Mouse (Mus musculus) hindbrain, embryonic 14.5 days (tissue): ENCODE measurements around the gene Pgs1. TPM values are rescaled to one million over a fixed set of nuclear protein-coding genes. Genes with fewer than 3 reads are reported as not detected.
A peak's percentile ranks its signal among the peaks of the same experiment; 100 is the strongest.

Source experiments
- ATAC-seq: fragments of 200-750 bp; cut with Nextera tagmentation; 2 replicates; pipeline ENCODE4 v1.8.0; 2017; ENCODE audit warnings: moderate number of reproducible peaks, mild to moderate bottlenecking, moderate TSS enrichment, moderate library complexity; ENCODE audit not compliant: low FRiP score
- DNase-seq: peaks from one replicate; pipeline ENCODE4 v3.0.0-alpha.2; 2015; ENCODE audit warnings: low spot score
- H3K27ac ChIP-seq: fragments of 300-500 bp; sonication (generic); 2 replicates; pipeline ENCODE4 v1.5.1; 2014; ENCODE audit warnings: mild to moderate bottlenecking, moderate library complexity
- H3K27me3 ChIP-seq: fragments of 300-500 bp; sonication (generic); 2 replicates; pipeline ENCODE4 v1.6.1; 2014; ENCODE audit warnings: mild to moderate bottlenecking, low read length, mixed read lengths; ENCODE audit not compliant: control insufficient read depth, insufficient read depth
- H3K36me3 ChIP-seq: fragments of 300-500 bp; sonication (generic); replicated peaks from 2 replicates; pipeline ENCODE4 v1.6.1; 2014; ENCODE audit not compliant: control insufficient read depth, insufficient read depth
- H3K4me1 ChIP-seq: fragments of 300-500 bp; sonication (generic); replicated peaks from 2 replicates; pipeline ENCODE4 v1.6.1; 2014; ENCODE audit warnings: antibody characterized with exemption, low read length, mixed read lengths; ENCODE audit not compliant: control insufficient read depth, insufficient read depth
- H3K4me2 ChIP-seq: fragments of 300-500 bp; sonication (generic); replicated peaks from 2 replicates; pipeline ENCODE4 v1.6.1; 2014; ENCODE audit warnings: mild to moderate bottlenecking, moderate library complexity
- H3K4me3 ChIP-seq: fragments of 300-500 bp; sonication (generic); replicated peaks from 2 replicates; pipeline ENCODE4 v1.5.1; 2014; ENCODE audit warnings: mild to moderate bottlenecking, low read length
- H3K9ac ChIP-seq: fragments of 300-500 bp; sonication (generic); 2 replicates; pipeline ENCODE4 v1.6.1; 2014
- H3K9me3 ChIP-seq: fragments of 300-500 bp; sonication (generic); 2 replicates; pipeline ENCODE4 v1.6.1; 2016; ENCODE audit warnings: low read length; ENCODE audit not compliant: control insufficient read depth
- WGBS: fragments of 180-500 bp; shearing (Covaris S2); extraction: QIAGEN DNeasy Blood & Tissue Kit; methylation state at CpG from one replicate; pipeline ENCODE4 v1.1.7; 2014; 5-methylcytosine and 5-hydroxymethylcytosine counted together
- polyA plus RNA-seq: library from polyadenylated mRNA; unstranded; fragments of >200 nt; fragmentation: Nextera tagmentation; extraction: Ambion mirVana; gene quantifications from 2 replicates; pipeline ENCODE4 v1.2.1, GENCODE M21; 2014

The Pgs1 gene
- polyA plus RNA-seq, 1 experiment from 2014 or later = 48.1 TPM

DNA sequence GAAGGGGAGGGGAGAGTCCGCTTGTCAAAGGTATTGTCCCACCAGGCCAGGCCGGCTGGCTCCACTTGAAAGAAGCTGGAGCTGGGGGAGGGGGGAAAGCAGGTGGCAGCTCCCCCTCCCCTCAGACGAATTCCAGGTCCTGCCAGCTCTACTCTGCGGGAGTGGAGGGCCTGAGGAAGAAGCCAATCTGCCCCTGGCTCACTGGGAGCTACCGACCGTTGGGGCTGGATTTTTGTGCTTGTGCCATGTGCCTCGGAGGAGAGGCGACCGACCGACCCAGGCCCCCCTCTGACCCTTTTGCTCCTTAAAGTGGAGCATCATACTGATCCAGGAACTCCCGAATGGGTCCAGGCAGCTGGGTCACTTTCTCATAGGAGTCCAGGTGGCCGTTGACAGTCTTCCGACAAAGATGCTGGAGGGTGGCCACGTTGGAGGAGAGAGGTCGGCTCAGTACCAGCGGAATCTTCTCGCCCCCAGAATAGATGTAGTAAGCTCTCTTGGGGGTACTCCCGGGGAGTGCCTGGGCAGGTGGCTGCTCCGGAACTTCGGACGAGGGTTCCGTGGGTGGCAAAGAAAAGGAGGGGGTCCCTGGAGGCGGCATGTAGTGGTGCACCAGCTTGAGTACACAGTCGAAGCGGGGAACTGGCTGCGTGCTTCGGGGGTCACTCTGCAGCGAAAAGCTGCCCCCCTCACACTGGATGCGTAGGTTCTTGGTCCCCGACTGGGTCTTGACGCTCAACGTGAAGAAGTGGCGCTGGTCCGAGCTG is 18.7 kb upstream of the Pgs1 start:
- WGBS = 4% methylated on average over 34 of the region's 34 CpGs
- Histone ChIP-seq H3K4me3 (peak overlapping the region; percentile 49), H3K4me2 (peak overlapping the region; percentile 80), H3K9me3 (no peaks in the 10 kb centered on the region), H3K9ac (peak overlapping the region; percentile 68), H3K36me3 (no peaks in the 10 kb centered on the region), H3K27ac (no peak overlapping the region), H3K27me3 (peaks cover 28% of the 10 kb centered on the region), H3K4me1 (peaks cover 52% of the 10 kb centered on the region)
- ATAC-seq (no peak), DNase-seq (no peak)

DNA sequence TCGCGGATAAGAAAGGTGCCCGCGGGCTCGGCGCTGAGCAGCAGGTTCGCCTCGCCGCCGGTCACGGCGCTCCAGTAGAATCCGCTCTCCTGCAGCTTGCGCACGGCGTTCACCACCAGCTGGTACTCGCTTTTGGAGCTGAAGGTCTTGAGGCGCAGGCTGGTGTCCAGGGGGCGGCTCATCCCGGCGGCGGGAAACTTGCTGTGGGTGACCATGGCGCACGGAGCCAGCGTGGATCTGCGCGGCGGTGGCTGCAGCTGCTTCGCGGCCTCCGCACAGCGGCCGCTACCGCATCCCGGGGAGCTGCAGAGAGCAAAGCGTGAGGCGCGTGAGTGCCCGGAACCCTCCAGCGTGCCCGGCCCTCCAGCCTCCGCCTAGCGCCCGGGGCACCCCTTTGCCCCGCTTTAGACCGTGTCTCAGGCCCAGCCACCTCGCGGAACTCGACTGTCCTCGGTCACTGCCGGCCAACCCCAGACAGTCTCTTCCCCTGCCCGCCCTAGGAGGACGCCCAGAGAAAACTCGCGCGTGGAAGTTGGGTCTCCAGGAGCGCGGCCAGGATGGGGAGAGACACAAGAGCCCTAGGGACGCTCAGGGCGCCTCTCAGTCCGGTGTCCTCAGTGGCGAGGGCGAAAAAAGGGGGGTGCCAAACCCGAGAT is 17.9 kb upstream of the Pgs1 start:
- no peaks in the 10 kb centered on the region for H3K9me3 ChIP-seq
- peak overlapping the region; percentile 68 for H3K9ac ChIP-seq
- H3K27ac ChIP-seq = peak overlapping the region; percentile 76; the same call in 1 of the 2 replicates
- H3K4me2 ChIP-seq = peak overlapping the region; percentile 80
- peaks cover 45% of the 10 kb centered on the region for H3K4me1 ChIP-seq
- DNase-seq (no peak), ATAC-seq (no peak)
- H3K27me3 ChIP-seq = peaks cover 28% of the 10 kb centered on the region
- H3K36me3 ChIP-seq = no peaks in the 10 kb centered on the region
- peak overlapping the region; percentile 49 for H3K4me3 ChIP-seq
- under 1% methylated on average over 64 of the region's 64 CpGs for WGBS

DNA sequence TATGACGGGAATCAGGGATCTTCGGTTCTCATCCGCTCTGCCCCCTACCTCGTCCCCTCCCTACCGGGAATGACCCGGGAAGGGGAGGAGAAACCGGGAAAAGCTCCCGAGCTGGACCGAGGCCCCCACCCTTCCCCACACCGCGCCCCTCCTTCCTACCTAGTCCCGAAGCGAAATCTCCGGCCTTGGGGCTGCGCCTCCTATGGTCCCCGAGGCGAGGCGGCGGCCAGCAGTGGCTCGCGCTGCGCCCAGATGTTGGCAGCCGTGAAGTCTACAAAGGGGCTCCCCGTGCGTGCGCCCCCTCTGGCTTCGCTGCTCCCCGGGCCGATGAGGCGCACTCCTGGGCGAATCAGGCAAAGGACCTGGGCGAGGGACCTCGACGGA is 17.4 kb upstream of the Pgs1 start:
- peaks cover 40% of the 10 kb centered on the region for H3K4me1 ChIP-seq
- H3K27ac ChIP-seq = peak overlapping the region; percentile 76
- peaks cover 28% of the 10 kb centered on the region for H3K27me3 ChIP-seq
- H3K36me3 ChIP-seq = no peaks in the 10 kb centered on the region
- DNase-seq (peak; percentile 51), ATAC-seq (peak; percentile 38)
- H3K4me2 ChIP-seq = peak overlapping the region; percentile 80
- peak overlapping the region; percentile 68 for H3K9ac ChIP-seq
- no peaks in the 10 kb centered on the region for H3K9me3 ChIP-seq
- peak overlapping the region; percentile 49 for H3K4me3 ChIP-seq
- under 1% methylated on average over 31 of the region's 34 CpGs for WGBS

DNA sequence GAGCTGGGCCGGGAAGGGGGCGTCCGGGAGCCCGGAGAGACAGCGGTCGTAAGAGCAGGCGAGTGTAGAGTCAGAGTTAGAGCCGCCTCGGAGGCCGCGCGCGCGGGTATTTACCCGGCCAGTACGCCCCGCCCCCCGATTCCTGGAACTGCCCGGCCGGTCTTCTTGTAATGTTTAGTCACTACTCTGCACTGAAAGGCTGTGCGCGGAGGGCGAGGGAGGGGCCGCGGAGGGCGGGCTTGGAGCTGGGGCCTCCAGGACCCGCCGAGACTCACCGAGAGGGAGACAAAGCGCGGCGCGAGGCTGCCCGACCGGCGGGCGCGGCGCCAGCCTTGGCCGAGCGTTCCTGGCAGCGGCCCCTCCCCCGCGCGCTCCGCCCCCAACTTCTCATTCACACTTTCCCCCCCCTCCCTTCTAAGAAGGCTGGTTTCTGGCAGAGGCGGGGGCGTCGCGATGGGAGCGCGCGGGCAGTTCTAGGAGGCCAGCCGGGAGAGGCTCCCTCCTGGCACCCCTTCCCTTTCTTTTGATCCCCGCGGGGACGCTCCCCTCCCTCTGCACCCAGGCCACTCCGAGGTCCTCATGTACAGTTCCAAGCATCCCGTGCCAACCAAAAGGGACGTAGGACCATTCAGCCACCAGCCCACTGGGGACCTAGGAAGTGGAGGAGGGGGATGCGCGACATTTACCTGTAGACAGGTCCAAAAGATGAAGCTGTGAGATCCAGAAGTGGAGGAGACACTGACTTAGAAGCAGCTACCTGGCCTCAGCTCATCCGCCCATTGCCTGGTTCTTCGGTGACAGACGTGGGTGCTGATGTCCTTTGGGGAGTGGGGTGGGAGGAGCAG is 16.8 kb upstream of the Pgs1 start:
- Histone ChIP-seq H3K9ac (peak overlapping the region; percentile 68), H3K4me2 (peak overlapping the region; percentile 80), H3K36me3 (no peaks in the 10 kb centered on the region), H3K9me3 (no peaks in the 10 kb centered on the region), H3K4me3 (peak overlapping the region; percentile 49), H3K4me1 (peaks cover 34% of the 10 kb centered on the region), H3K27me3 (peaks cover 28% of the 10 kb centered on the region), H3K27ac (peak overlapping the region; percentile 76)
- DNase-seq = peak; percentile 87
- ATAC-seq = peak; percentile 92
- WGBS = 0% methylated on average over 42 of the region's 65 CpGs

DNA sequence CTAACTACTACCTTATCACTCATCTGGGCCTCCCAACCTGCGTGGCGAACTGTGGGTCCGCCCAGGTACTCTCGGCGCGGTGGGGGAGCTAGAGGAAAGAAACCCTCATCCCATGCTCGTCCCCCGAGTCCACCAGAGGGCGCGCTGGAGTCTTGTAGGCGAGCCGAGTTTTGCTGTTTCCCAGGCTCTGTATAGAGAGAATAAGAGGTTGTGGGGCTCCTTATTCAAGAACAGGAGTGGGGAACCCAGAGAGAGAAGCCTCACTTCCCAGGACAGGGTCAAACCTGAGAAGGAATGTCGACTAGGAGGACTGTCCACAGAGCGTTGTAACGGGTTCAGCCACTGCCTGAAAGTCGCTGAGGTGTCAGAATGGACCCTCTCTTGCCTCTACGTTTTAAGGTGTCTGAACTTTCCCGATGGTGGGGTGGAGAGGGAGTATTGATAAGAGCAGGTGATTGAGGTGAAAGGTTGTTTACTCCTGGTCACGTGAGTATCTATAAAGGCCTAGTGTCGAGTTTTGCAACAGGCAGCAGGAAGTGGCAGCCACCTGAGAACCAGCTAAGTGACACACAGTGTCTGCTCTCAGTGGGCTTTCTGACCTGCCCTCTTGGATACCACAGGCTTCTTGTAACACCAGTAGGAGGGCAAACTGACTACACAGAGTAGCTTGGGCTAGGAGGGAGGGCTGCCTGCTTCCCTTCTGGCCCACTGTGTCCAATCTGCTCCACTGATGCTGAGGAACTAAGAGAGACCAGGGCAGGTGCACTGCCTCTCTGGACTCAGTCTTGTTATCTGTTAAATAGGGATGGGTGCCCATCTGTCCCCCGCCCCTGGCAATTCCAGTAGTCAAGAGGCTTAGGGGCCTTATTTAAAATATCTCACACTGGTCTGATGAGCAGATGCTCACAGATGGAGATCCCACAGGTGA is 15.9 kb upstream of the Pgs1 start, which contains the start of gene Socs3:
Gene Socs3 (minus strand): TSS at position 103 of the 928 bp plus-strand sequence.
- H3K4me3 ChIP-seq = peak within 1 kb of the TSS; percentile 49
- H3K9ac ChIP-seq = peak within 1 kb of the TSS; percentile 68
- H3K4me2 ChIP-seq = peak within 1 kb of the TSS; percentile 80
- peak within 1 kb of the TSS; percentile 76 for H3K27ac ChIP-seq
- H3K27me3 ChIP-seq = peaks cover 28% of the 10 kb centered on the region
- ATAC-seq (peak; percentile 17; the same call in 1 of the 2 replicates), DNase-seq (peak; percentile 93)
- H3K9me3 ChIP-seq = no peaks in the 10 kb centered on the region
- H3K4me1 ChIP-seq = peaks cover 33% of the 10 kb centered on the region
- no peaks in the 10 kb centered on the region for H3K36me3 ChIP-seq
- WGBS = 11% methylated on average over 21 of the region's 21 CpGs

DNA sequence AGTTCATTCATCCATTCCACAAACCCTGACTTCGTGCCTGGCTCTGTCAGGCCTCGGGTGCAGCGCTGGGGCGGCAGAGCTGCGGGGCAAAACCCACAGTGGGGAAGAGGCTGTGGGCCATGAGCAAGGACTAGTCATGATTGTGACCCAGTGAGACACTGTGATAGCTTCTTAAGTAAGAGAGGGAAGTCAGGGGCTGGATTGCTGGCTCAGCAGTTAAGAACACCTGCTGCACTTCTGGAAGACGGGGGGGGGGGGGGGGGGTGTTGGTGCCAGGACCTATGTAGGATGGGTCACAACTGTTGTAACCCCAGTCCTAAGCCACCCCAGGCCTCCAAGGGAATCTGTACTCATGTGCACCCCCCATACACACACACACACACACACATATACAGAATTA is 15.0 kb upstream of the Pgs1 start:
- Histone ChIP-seq H3K27me3 (peaks cover 19% of the 10 kb centered on the region), H3K36me3 (no peaks in the 10 kb centered on the region), H3K4me1 (peaks cover 38% of the 10 kb centered on the region), H3K27ac (no peak overlapping the region), H3K9ac (no peak overlapping the region), H3K4me2 (no peak overlapping the region), H3K4me3 (no peak overlapping the region), H3K9me3 (no peaks in the 10 kb centered on the region)
- DNase-seq (no peak), ATAC-seq (no peak)
- 60% methylated on average over 6 of the region's 6 CpGs for WGBS

DNA sequence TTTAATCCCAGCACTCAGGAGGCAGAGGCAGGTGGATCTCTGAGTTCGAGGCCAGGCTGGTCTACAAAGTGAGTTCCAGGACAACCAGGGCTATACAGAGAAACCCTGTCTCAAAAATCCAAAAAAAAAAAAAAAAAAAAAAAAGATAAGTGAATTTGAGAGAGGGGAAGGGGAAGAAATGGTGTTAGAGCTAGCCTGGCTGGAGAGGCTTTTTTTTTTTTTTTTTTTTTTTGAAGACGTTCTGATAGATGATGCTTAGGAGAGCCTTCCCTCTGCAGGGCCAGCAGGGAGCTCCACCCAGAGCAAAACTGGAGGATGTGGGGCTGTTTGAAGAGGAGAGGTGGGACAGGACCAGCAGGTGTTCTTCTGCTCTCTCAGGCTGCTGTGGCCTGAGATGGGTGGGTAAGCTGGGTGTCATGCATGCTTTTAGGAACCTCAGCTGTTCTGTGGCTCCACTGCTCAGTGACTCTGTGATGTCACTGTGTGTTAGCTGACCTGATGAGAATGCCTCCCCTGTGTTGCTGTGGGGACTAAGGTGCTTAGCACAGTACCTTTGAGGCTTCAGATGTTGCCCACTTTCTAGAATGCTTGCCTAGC is 14.3 kb upstream of the Pgs1 start:
- no peaks in the 10 kb centered on the region for H3K9me3 ChIP-seq
- H3K36me3 ChIP-seq = no peaks in the 10 kb centered on the region
- peaks cover 13% of the 10 kb centered on the region for H3K27me3 ChIP-seq
- no peak overlapping the region for H3K27ac ChIP-seq
- 48% methylated on average over 2 of the region's 2 CpGs for WGBS
- H3K9ac ChIP-seq = no peak overlapping the region
- peaks cover 44% of the 10 kb centered on the region for H3K4me1 ChIP-seq
- H3K4me2 ChIP-seq = no peak overlapping the region
- no peak overlapping the region for H3K4me3 ChIP-seq
- DNase-seq = no peak
- ATAC-seq = no peak
